Mouse (Mus musculus) liver, embryonic 12.5 days (tissue): Measurements from ENCODE around the gene Zc3h10. TPM values are rescaled to one million over a fixed set of nuclear protein-coding genes. Genes with fewer than 3 reads are reported as not detected.
A peak's percentile ranks its signal among the peaks of the same experiment; 100 is the strongest.

Experiments used
- ATAC-seq: fragments of 200-750 bp; cut with Nextera tagmentation; 2 replicates; pipeline ENCODE4 v1.8.0; 2017; ENCODE audit warnings: moderate number of reproducible peaks, mild to moderate bottlenecking, moderate library complexity
- H3K27ac ChIP-seq: fragments of 300-500 bp; sonication (generic); 2 replicates; pipeline ENCODE4 v1.5.1; 2016; ENCODE audit warnings: mild to moderate bottlenecking
- H3K27me3 ChIP-seq: fragments of 300-500 bp; sonication (generic); replicated peaks from 2 replicates; pipeline ENCODE4 v1.6.1; 2016; ENCODE audit warnings: mild to moderate bottlenecking, moderate library complexity
- H3K36me3 ChIP-seq: fragments of 300-500 bp; sonication (generic); 2 replicates; pipeline ENCODE4 v1.6.1; 2016; ENCODE audit warnings: mild to moderate bottlenecking, moderate library complexity
- H3K4me1 ChIP-seq: fragments of 300-500 bp; sonication (generic); 2 replicates; pipeline ENCODE4 v1.6.1; 2016
- H3K4me2 ChIP-seq: fragments of 300-500 bp; sonication (generic); 2 replicates; pipeline ENCODE4 v1.6.1; 2016; ENCODE audit warnings: mild to moderate bottlenecking, moderate library complexity
- H3K4me3 ChIP-seq: fragments of 300-500 bp; sonication (generic); 2 replicates; pipeline ENCODE4 v1.5.1; 2016; ENCODE audit warnings: mild to moderate bottlenecking, moderate library complexity
- H3K9ac ChIP-seq: fragments of 300-500 bp; sonication (generic); 2 replicates; pipeline ENCODE4 v1.6.1; 2016; ENCODE audit warnings: mild to moderate bottlenecking, moderate library complexity
- H3K9me3 ChIP-seq: fragments of 300-500 bp; sonication (generic); replicated peaks from 2 replicates; pipeline ENCODE4 v1.6.1; 2016; ENCODE audit warnings: mild to moderate bottlenecking, moderate library complexity
- WGBS: fragments of 180-500 bp; shearing (Covaris S2); methylation state at CpG from one replicate; pipeline ENCODE4 v1.1.7; 2016; ENCODE audit not compliant: insufficient replicate concordance; 5-methylcytosine and 5-hydroxymethylcytosine counted together
- polyA plus RNA-seq: library from polyadenylated mRNA; unstranded; fragments of >200 nt; fragmentation: Nextera tagmentation; extraction: Ambion mirVana; gene quantifications from 2 replicates; pipeline ENCODE4 v1.2.1, GENCODE M21; 2016

Gene Zc3h10
- polyA plus RNA-seq, 1 experiment from 2014 or later = 8.1 TPM

GRCm38 (mm10) chr10:128535624-128536265 is 11.8 kb downstream of the Zc3h10 start:
- Histone ChIP-seq H3K4me3 (peak overlapping the region; percentile 33), H3K4me2 (peak overlapping the region; percentile 60), H3K27me3 (no peaks in the 10 kb centered on the region), H3K36me3 (no peaks in the 10 kb centered on the region), H3K9ac (peak overlapping the region; percentile 58), H3K9me3 (no peaks in the 10 kb centered on the region), H3K4me1 (peaks cover 24% of the 10 kb centered on the region), H3K27ac (peak overlapping the region; percentile 59)
- ATAC-seq = 0 out of 2 replicates have a peak, but pooled peaks have one; percentile 9
- 71% methylated on average over 4 of the region's 4 CpGs for WGBS

GRCm38 (mm10) chr10:128535206-128535605 is 12.4 kb downstream of the Zc3h10 start:
- Histone ChIP-seq H3K9me3 (no peaks in the 10 kb centered on the region), H3K27me3 (no peaks in the 10 kb centered on the region), H3K4me1 (peaks cover 24% of the 10 kb centered on the region), H3K4me2 (no peak overlapping the region), H3K9ac (no peak overlapping the region), H3K27ac (no peak overlapping the region), H3K4me3 (no peak overlapping the region), H3K36me3 (no peaks in the 10 kb centered on the region)
- ATAC-seq = no peak
- WGBS = 59% methylated on average over 2 of the region's 2 CpGs

- Histone ChIP-seq H3K4me3 (peak overlapping the region; percentile 83), H3K9ac (peak overlapping the region; percentile 68), H3K4me1 (peaks cover 35% of the 10 kb centered on the region), H3K9me3 (no peaks in the 10 kb centered on the region), H3K4me2 (peak overlapping the region; percentile 100), H3K27ac (peak overlapping the region; percentile 78), H3K27me3 (peaks cover 5% of the 10 kb centered on the region), H3K36me3 (peaks cover 10% of the 10 kb centered on the region; the same call in 1 of the 2 replicates)
- peak; percentile 38; the same call in 1 of the 2 replicates for ATAC-seq
- 25% methylated on average over 28 of the region's 28 CpGs for WGBS
Measured at GRCm38 (mm10) chr10:128526366-128527356, 20.9 kb downstream of the Zc3h10 start.

DNA sequence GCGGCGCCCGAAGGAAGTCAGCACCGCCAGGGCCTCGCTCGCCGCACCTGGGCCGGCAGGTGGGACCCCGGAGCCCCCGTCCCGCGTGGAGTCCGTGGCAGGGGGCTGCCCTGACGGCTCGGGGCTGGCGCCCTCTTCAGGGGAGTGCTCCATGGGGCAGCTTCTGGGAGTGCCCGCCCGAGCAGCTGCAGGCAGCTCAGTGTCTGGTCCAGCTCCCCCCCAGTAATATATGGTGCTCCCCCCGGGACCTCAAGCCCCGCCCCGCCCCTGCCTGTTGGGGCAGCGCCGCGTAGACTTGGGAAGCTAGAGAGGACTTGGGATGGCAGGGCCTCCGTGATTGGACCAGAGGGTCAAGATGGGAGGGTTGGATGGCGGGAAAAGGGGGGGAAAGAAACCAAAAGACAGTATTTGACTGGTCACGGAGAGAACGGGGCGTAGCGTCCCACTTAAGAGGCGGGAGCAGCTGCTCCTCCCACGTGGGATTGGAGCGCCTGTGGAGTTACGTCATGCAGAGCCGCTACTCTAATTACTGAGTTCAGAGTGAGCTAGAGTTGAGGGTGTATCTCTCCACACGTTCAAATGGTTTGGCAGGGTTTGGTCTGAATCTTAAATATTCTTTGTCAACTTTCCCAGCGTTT is 21.8 kb downstream of the Zc3h10 start, which contains the start of gene Esyt1:
Gene Esyt1, minus strand, starts transcription at position 201 of the 638 bp plus-strand sequence.
- peak within 1 kb of the TSS; percentile 83 for H3K4me3 ChIP-seq
- no peaks in the 10 kb centered on the region for H3K9me3 ChIP-seq
- peaks cover 35% of the 10 kb centered on the region for H3K4me1 ChIP-seq
- H3K27ac ChIP-seq = peak within 1 kb of the TSS; percentile 92
- H3K36me3 ChIP-seq = peaks cover 17% of the 10 kb centered on the region
- H3K9ac ChIP-seq = peak within 1 kb of the TSS; percentile 90
- H3K4me2 ChIP-seq = peak within 1 kb of the TSS; percentile 100
- 1% methylated on average over 37 of the region's 37 CpGs for WGBS
- peaks cover 5% of the 10 kb centered on the region for H3K27me3 ChIP-seq
- ATAC-seq = peak; percentile 96

DNA sequence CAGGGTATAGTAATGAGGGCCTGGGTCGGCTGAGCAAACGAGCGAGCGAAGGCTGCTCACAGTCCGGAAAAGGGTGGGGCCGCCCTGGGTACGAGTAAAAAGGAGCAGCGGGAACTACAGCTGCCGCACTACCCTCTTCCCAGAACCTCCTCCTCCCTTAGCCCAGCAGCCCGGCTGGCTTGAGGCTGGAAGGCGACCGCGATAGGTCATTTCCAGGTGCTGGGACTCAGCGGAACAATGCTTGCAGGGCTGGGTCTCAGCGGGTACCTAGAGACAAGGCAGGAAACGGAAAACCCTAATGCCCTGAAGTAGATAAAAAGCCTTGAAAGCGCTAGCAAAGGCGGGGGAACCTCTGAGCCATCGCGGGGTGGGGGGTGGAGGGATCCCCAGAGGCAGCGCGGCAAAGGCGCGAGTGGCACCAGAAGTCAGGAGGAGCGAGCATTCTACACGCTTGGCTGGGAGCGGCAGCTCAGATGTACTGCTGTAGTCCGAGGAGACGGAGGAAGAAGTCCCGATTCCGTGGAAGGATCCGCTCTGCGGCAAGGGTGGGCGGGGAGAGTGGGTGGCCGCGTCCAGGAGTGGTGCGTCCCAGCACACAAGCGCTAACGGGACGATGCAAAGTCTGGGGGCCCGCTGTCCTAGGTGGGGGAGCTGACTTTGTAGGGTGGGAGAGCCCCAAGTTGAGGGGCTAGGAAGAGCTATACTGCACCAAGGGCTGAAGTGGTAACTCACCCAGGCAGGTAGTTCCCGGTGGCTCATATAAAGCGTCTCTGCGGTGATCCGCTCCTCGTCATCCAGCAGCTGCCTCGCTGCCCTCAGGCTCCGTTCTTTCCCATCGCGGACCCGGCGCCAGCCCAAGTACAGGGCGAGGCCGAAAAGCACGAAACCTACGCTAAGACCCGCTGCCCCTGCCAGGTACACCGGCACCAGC is 22.6 kb downstream of the Zc3h10 start:
- H3K4me2 ChIP-seq = peak overlapping the region; percentile 100
- H3K27me3 ChIP-seq = peaks cover 5% of the 10 kb centered on the region
- peak overlapping the region; percentile 83 for H3K4me3 ChIP-seq
- H3K9me3 ChIP-seq = no peaks in the 10 kb centered on the region
- whole genome bisulfite sequencing = 1% methylated on average over 58 of the region's 58 CpGs
- peak overlapping the region; percentile 92 for H3K27ac ChIP-seq
- H3K4me1 ChIP-seq = peaks cover 35% of the 10 kb centered on the region
- ATAC-seq = peak; percentile 12
- peaks cover 25% of the 10 kb centered on the region for H3K36me3 ChIP-seq
- peak overlapping the region; percentile 90 for H3K9ac ChIP-seq

GRCm38 (mm10) chr10:128524111-128524731 is 23.4 kb downstream of the Zc3h10 start:
- Histone ChIP-seq H3K27ac (peak overlapping the region; percentile 92; the same call in 1 of the 2 replicates), H3K9me3 (no peaks in the 10 kb centered on the region), H3K9ac (peak overlapping the region; percentile 90), H3K4me3 (peak overlapping the region; percentile 83), H3K4me1 (peaks cover 35% of the 10 kb centered on the region), H3K27me3 (peaks cover 5% of the 10 kb centered on the region; the same call in 1 of the 2 replicates), H3K4me2 (peak overlapping the region; percentile 100), H3K36me3 (peaks cover 33% of the 10 kb centered on the region)
- 20% methylated on average over 11 of the region's 11 CpGs for WGBS
- no peak for ATAC-seq

- peaks cover 42% of the 10 kb centered on the region for H3K36me3 ChIP-seq
- H3K27ac ChIP-seq = no peak overlapping the region
- H3K4me2 ChIP-seq = no peak overlapping the region
- H3K4me3 ChIP-seq = no peak overlapping the region
- H3K9ac ChIP-seq = no peak overlapping the region
- 71% methylated on average over 6 of the region's 6 CpGs for whole genome bisulfite sequencing
- H3K9me3 ChIP-seq = no peaks in the 10 kb centered on the region
- no peak for ATAC-seq
- H3K4me1 ChIP-seq = peaks cover 33% of the 10 kb centered on the region
- peaks cover 5% of the 10 kb centered on the region; the same call in 1 of the 2 replicates for H3K27me3 ChIP-seq
Measured at GRCm38 (mm10) chr10:128522351-128522750, 25.2 kb downstream of the Zc3h10 start.

GRCm38 (mm10) chr10:128520591-128520990 is 27.0 kb downstream of the Zc3h10 start:
- WGBS = 83% methylated on average over 16 of the region's 16 CpGs
- Histone ChIP-seq H3K27ac (no peak overlapping the region), H3K4me3 (no peak overlapping the region), H3K36me3 (peaks cover 58% of the 10 kb centered on the region), H3K9me3 (no peaks in the 10 kb centered on the region), H3K9ac (no peak overlapping the region), H3K27me3 (peaks cover 8% of the 10 kb centered on the region; the same call in 1 of the 2 replicates), H3K4me1 (peaks cover 39% of the 10 kb centered on the region), H3K4me2 (no peak overlapping the region)
- ATAC-seq = no peak

DNA sequence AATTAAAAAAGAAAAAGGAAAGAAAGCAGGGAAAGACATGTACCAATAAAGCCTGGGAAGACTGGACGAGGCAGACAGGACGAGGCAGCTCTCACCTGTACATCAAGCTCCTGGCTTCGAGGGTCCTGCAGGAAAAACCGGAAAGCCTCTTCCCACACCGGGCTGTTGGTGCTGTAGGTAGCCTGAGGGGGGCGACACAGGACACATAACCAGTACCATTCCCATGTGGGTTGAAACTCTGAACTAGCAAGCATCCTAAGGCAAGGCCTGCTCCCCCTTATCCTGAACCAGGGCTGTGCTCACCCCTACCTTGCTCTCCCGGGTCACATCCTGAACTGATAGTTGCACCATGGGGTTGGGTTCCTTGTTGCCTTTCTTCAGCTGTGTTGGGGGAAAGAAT is 28.7 kb downstream of the Zc3h10 start:
- no peak for ATAC-seq
- Histone ChIP-seq H3K27ac (no peak overlapping the region), H3K36me3 (peaks cover 70% of the 10 kb centered on the region), H3K4me3 (no peak overlapping the region), H3K9ac (no peak overlapping the region), H3K9me3 (no peaks in the 10 kb centered on the region), H3K4me1 (peaks cover 33% of the 10 kb centered on the region), H3K4me2 (no peak overlapping the region), H3K27me3 (peaks cover 8% of the 10 kb centered on the region; the same call in 1 of the 2 replicates)
- 72% methylated on average over 7 of the region's 7 CpGs for WGBS

- Histone ChIP-seq H3K4me2 (peak overlapping the region; percentile 63), H3K27me3 (0 out of 2 replicates have a peak, but pooled peaks cover 3% of the 10 kb centered on the region), H3K9ac (no peak overlapping the region), H3K36me3 (peaks cover 74% of the 10 kb centered on the region), H3K27ac (peak overlapping the region; percentile 57; the same call in 1 of the 2 replicates), H3K9me3 (no peaks in the 10 kb centered on the region), H3K4me1 (peaks cover 31% of the 10 kb centered on the region), H3K4me3 (no peak overlapping the region)
- 10% methylated on average over 6 of the region's 6 CpGs for WGBS
- ATAC-seq = 0 out of 2 replicates have a peak, but pooled peaks have one; percentile 43
Measured at GRCm38 (mm10) chr10:128516677-128517076, 30.9 kb downstream of the Zc3h10 start.
